Mouse (Mus musculus) CH12.LX (cell line): Measurements from ENCODE around the gene Creb5.

Experiments
- CTCF ChIP-seq, 2 experiments: IDR thresholded peaks in 1 of 2; conservative IDR thresholded peaks in 1 of 2; 2 replicates each; pipeline ENCODE4 v1.5.1; 2011 to 2012; ENCODE audit warnings: low read depth in 2 of 2, low read length in 2 of 2, improper control_type of control experiment in 1 of 2, inconsistent platforms in 1 of 2, mild to moderate bottlenecking in 1 of 2, moderate library complexity in 1 of 2
- E2F4 ChIP-seq: IDR thresholded peaks from 2 replicates; pipeline ENCODE4 v1.6.1; 2011; ENCODE audit warnings: low read depth, low read length, improper control_type of control experiment; ENCODE audit not compliant: insufficient replicate concordance
- EP300 ChIP-seq: IDR thresholded peaks from 2 replicates; pipeline ENCODE4 v1.6.1; 2011; ENCODE audit warnings: low read length, improper control_type of control experiment
- IRF4 ChIP-seq: IDR thresholded peaks from 2 replicates; pipeline ENCODE4 v1.6.1; 2014; ENCODE audit warnings: low read depth, mild to moderate bottlenecking, inconsistent platforms, low read length, improper control_type of control experiment
- MAFK ChIP-seq: IDR thresholded peaks from 2 replicates; pipeline ENCODE4 v1.6.1; 2011; ENCODE audit warnings: low read length, improper control_type of control experiment; ENCODE audit not compliant: insufficient replicate concordance
- POLR2A ChIP-seq: IDR thresholded peaks from 2 replicates; pipeline ENCODE4 v1.6.1; 2011; ENCODE audit warnings: low read depth, mild to moderate bottlenecking, improper control_type of control experiment, low read length
- POLR2AphosphoS2 ChIP-seq: IDR thresholded peaks from 2 replicates; pipeline ENCODE4 v1.6.1; 2011; ENCODE audit warnings: low read depth, low read length, improper control_type of control experiment
- RAD21 ChIP-seq: IDR thresholded peaks from 2 replicates; pipeline ENCODE4 v1.6.1; 2011; ENCODE audit warnings: low read depth, mild to moderate bottlenecking, low read length, improper control_type of control experiment, moderate library complexity
- USF1 ChIP-seq: IDR thresholded peaks from 2 replicates; pipeline ENCODE4 v1.6.1; 2014; ENCODE audit warnings: low read depth, mild to moderate bottlenecking, inconsistent platforms, low read length, improper control_type of control experiment
- USF2 ChIP-seq: conservative IDR thresholded peaks from 2 replicates; pipeline ENCODE4 v1.6.1; 2011; ENCODE audit warnings: low read depth, low read length, improper control_type of control experiment
- ZC3H11A ChIP-seq: IDR thresholded peaks from 2 replicates; pipeline ENCODE4 v1.6.1; 2012; ENCODE audit warnings: low read depth, mild to moderate bottlenecking, inconsistent platforms, low read length, improper control_type of control experiment

DNA sequence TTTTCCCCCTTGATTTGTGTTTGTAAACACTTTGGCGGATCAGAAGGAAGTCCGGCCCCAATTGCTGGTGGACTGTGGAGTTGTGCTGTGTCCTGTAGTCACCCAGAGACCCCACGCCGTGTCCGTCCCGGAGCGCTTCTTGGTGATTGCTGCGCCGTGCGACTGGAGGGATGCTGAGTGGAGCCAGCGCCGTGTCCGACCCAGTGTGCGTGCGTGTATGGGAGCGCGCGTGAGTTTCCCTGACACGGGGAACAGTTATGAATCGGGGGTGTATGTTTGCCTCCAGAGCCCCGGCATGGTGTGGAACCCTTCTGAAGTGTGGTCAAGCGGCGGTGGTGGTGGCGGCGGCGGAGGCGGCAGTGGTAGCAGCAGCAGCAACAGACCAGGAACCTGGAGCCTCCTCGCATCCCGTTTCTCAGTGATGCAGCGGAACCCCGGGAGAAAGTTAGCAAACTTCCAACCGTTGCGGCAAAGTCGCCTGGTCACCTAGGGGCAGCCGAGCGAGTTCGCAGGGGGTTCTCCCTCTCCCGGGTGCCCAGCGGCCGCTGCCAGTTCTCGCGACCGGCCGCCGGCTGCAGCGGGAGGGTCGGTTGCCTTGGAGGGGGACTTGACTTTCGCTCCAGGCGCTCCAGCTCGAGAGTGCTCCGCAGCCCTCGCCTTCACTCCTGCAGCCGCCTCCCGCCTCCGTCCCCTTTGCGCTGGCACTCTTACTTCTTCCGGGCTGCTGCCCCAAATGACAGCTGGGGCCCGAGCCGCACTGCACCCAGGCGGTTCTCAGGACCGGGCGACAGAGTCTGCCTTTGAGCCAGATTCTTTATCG is 702 bp downstream of the Creb5 start:
- TF ChIP-seq POLR2A (no peak), CTCF (conservative IDR thresholded peaks at IDR 0.05 in 1 of 2, IDR thresholded peaks at IDR 0.05 in 1 of 2; ENCODE audit: low read depth in 2 of 2, low read length in 2 of 2) (no peak), RAD21 (no peak), USF2 (no peak), ZC3H11A (no peak), E2F4 (no peak), USF1 (no peak), MAFK (no peak), EP300 (no peak), IRF4 (no peak), POLR2AphosphoS2 (no peak)
